Mouse (Mus musculus) neural tube, embryonic 11.5 days (tissue): ENCODE results near the gene Slc20a1. TPM values are rescaled to one million over a fixed set of nuclear protein-coding genes. Genes with fewer than 3 reads are reported as not detected.

Experiments
- ATAC-seq: fragments of 200-750 bp; cut with Nextera tagmentation; 2 replicates; pipeline ENCODE4 v1.8.0; 2017; ENCODE audit warnings: moderate number of reproducible peaks, mild to moderate bottlenecking, moderate TSS enrichment, moderate library complexity; ENCODE audit not compliant: insufficient read depth, low FRiP score, low TSS enrichment
- DNase-seq: peaks from one replicate; pipeline ENCODE4 v3.0.0-alpha.2; 2015; ENCODE audit warnings: low spot score
- H3K27ac ChIP-seq: fragments of 300-500 bp; sonication (generic); 2 replicates; pipeline ENCODE4 v1.5.1; 2014; ENCODE audit warnings: low read depth, mild to moderate bottlenecking, low read length
- H3K27me3 ChIP-seq: fragments of 300-500 bp; sonication (generic); 2 replicates; pipeline ENCODE4 v1.6.1; 2014; ENCODE audit warnings: mild to moderate bottlenecking, low read length, mixed read lengths; ENCODE audit not compliant: control insufficient read depth, insufficient read depth
- H3K36me3 ChIP-seq: fragments of 300-500 bp; sonication (generic); 2 replicates; pipeline ENCODE4 v1.6.1; 2014; ENCODE audit warnings: mild to moderate bottlenecking, low read length, moderate library complexity, mixed read lengths; ENCODE audit not compliant: control insufficient read depth, insufficient read depth
- H3K4me1 ChIP-seq: fragments of 300-500 bp; sonication (generic); 2 replicates; pipeline ENCODE4 v1.6.1; 2014; ENCODE audit warnings: low read length, mixed read lengths; ENCODE audit not compliant: control insufficient read depth, insufficient read depth
- H3K4me2 ChIP-seq: fragments of 300-500 bp; sonication (generic); 2 replicates; pipeline ENCODE4 v1.6.1; 2014; ENCODE audit warnings: low read depth, mild to moderate bottlenecking, moderate library complexity
- H3K4me3 ChIP-seq: fragments of 300-500 bp; sonication (generic); 2 replicates; pipeline ENCODE4 v1.5.1; 2014; ENCODE audit warnings: low read depth, low read length
- H3K9ac ChIP-seq: fragments of 300-500 bp; sonication (generic); 2 replicates; pipeline ENCODE4 v1.6.1; 2014; ENCODE audit warnings: mild to moderate bottlenecking, low read length
- H3K9me3 ChIP-seq: fragments of 300-500 bp; sonication (generic); 2 replicates; pipeline ENCODE4 v1.6.1; 2016; ENCODE audit warnings: low read length; ENCODE audit not compliant: control insufficient read depth
- WGBS: fragments of 180-500 bp; shearing (Covaris S2); extraction: QIAGEN DNeasy Blood & Tissue Kit; methylation state at CpG from one replicate; pipeline ENCODE4 v1.1.7; 2014; 5-methylcytosine and 5-hydroxymethylcytosine counted together
- polyA plus RNA-seq: library from polyadenylated mRNA; unstranded; fragments of >200 nt; fragmentation: Nextera tagmentation; extraction: Ambion mirVana; gene quantifications from 2 replicates; pipeline ENCODE4 v1.2.1, GENCODE M21; 2014

Gene Slc20a1
- polyA plus RNA-seq, 1 experiment from 2014 or later = 56.5 TPM

- no peak for ATAC-seq
- H3K9me3 ChIP-seq = no peaks in the 10 kb centered on the region
- H3K27me3 ChIP-seq = no peaks in the 10 kb centered on the region
- H3K9ac ChIP-seq = peak overlapping the region; percentile 95
- peaks cover 2% of the 10 kb centered on the region; the same call in 1 of the 2 replicates for H3K36me3 ChIP-seq
- H3K4me2 ChIP-seq = peak overlapping the region; percentile 86
- peaks cover 5% of the 10 kb centered on the region; the same call in 1 of the 2 replicates for H3K4me1 ChIP-seq
- H3K27ac ChIP-seq = peak overlapping the region; percentile 83; the same call in 1 of the 2 replicates
- DNase-seq = peak; percentile 18
- peak overlapping the region; percentile 92 for H3K4me3 ChIP-seq
- WGBS = 25% methylated on average over 27 of the region's 31 CpGs
Measured at GRCm38 (mm10) chr2:129199328-129200085, 943 bp downstream of the Slc20a1 start.

GRCm38 (mm10) chr2:129205000-129205399, 6.4 kb downstream of the Slc20a1 start:
- Histone ChIP-seq H3K4me1 (peaks cover under 1% of the 10 kb centered on the region; the same call in 1 of the 2 replicates), H3K27ac (no peak overlapping the region), H3K9me3 (no peaks in the 10 kb centered on the region), H3K4me3 (no peak overlapping the region), H3K27me3 (no peaks in the 10 kb centered on the region), H3K36me3 (peaks cover 22% of the 10 kb centered on the region; the same call in 1 of the 2 replicates), H3K9ac (no peak overlapping the region), H3K4me2 (no peak overlapping the region)
- ATAC-seq = no peak
- 87% methylated on average over 6 of the region's 6 CpGs for WGBS
- DNase-seq = no peak

DNA sequence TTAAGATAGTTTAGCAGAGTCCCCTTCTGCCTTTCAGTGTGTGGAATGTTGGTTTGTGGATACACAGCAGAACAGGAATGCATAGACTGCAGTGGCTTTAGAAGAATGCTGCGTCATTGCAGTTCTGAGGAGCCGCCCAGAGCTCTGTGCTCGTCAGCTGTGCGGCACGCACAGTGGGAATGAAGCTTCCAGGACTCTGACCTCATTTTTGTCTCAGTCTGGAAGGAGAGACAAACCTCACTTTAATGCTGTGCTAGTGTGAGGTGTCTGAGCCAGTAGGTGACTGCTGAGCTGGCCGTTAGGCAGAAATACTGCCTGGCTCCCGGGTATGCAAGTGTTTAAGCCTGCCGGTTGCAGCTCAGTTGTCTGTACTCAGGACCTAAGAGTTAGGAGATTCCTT, 8.3 kb downstream of the Slc20a1 start:
- H3K27me3 ChIP-seq = no peaks in the 10 kb centered on the region
- no peaks in the 10 kb centered on the region for H3K9me3 ChIP-seq
- WGBS = 92% methylated on average over 8 of the region's 8 CpGs
- peaks cover 25% of the 10 kb centered on the region for H3K36me3 ChIP-seq
- H3K4me1 ChIP-seq = no peaks in the 10 kb centered on the region
- H3K9ac ChIP-seq = no peak overlapping the region
- no peak overlapping the region for H3K4me3 ChIP-seq
- DNase-seq (no peak), ATAC-seq (no peak)
- H3K4me2 ChIP-seq = no peak overlapping the region
- H3K27ac ChIP-seq = no peak overlapping the region

DNA sequence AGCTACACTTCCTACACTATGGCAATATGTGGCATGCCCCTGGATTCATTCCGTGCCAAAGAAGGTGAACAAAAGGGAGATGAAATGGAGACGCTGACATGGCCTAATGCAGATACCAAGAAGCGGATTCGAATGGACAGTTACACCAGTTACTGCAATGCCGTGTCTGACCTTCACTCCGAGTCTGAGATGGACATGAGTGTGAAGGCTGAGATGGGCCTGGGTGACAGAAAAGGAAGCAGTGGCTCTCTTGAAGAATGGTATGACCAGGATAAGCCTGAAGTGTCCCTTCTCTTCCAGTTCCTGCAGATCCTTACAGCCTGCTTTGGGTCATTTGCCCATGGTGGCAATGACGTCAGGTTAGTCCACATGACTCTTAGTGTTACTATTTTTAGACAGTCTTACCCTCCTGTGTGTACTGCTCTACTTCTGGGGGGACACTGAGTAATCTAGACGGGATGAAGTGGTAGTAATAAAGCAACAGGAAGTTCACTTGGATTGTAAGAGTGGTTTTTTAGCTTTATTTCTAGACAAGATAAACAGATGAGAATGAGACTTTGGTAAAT, 9.7 kb downstream of the Slc20a1 start:
- Histone ChIP-seq H3K27ac (no peak overlapping the region), H3K9me3 (no peaks in the 10 kb centered on the region), H3K4me3 (no peak overlapping the region), H3K9ac (no peak overlapping the region), H3K4me2 (no peak overlapping the region), H3K4me1 (no peaks in the 10 kb centered on the region), H3K27me3 (no peaks in the 10 kb centered on the region), H3K36me3 (peaks cover 25% of the 10 kb centered on the region)
- DNase-seq = no peak
- ATAC-seq = no peak
- WGBS = 93% methylated on average over 8 of the region's 8 CpGs

DNA sequence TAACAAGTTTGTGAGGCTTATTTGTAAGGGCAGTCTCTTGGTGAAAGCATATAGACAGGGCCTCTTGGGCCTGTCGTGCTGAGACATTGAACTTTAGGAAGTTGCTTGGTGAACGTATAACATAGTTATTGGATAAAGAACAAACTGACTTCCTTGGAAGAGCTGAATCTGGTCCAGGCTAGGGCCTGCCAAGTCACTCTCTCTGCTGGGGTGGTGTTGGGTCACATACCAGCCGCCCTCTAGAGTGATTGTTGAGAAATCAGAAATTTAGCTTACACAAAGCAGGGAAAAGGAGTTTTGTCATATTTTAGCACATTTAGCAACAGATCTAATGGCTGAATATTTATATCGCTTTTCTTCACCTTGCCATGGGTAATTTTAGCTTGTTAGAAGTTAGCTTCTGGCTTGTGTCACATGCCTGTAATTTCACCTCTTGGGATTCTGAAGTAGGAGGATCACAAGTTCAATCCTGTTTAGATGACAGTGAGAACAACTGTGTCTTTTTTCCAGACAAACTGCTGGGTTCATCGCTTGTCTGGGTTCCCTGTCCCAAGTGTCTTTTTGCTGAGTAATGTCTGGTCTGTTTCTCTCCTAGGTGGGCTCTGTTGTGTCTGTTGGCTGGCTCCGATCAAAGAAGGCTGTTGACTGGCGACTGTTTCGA, 11.7 kb downstream of the Slc20a1 start:
- no peak overlapping the region for H3K4me3 ChIP-seq
- H3K4me1 ChIP-seq = no peaks in the 10 kb centered on the region
- WGBS = 91% methylated on average over 8 of the region's 8 CpGs
- DNase-seq (no peak), ATAC-seq (no peak)
- H3K27me3 ChIP-seq = no peaks in the 10 kb centered on the region
- no peak overlapping the region for H3K27ac ChIP-seq
- H3K9ac ChIP-seq = no peak overlapping the region
- peaks cover 25% of the 10 kb centered on the region for H3K36me3 ChIP-seq
- no peaks in the 10 kb centered on the region for H3K9me3 ChIP-seq
- H3K4me2 ChIP-seq = no peak overlapping the region

DNA sequence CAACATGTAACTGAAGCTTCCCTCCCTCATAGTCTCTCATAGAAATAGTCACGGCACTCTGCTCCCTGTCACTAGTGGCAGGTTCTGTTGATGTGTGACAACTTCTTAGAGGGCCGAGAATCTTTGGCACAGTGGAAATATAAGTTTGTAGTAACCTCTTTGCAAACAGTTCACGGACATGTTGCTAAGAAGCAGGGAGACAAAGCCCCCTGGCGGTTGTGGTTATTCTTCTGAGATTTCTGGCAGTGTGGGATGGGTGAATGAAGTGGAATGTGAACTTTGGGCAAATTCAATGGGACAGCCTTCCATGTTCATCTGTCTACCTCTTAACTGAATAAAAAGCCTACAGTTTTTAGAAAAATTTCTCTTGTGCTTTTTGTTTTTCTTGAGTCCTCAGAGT, 12.7 kb downstream of the Slc20a1 start:
- DNase-seq (no peak), ATAC-seq (no peak)
- WGBS = 84% methylated on average over 4 of the region's 4 CpGs
- no peak overlapping the region for H3K27ac ChIP-seq
- no peaks in the 10 kb centered on the region for H3K27me3 ChIP-seq
- H3K4me1 ChIP-seq = no peaks in the 10 kb centered on the region
- no peak overlapping the region for H3K9ac ChIP-seq
- no peaks in the 10 kb centered on the region for H3K9me3 ChIP-seq
- no peak overlapping the region for H3K4me3 ChIP-seq
- no peak overlapping the region for H3K4me2 ChIP-seq
- peaks cover 22% of the 10 kb centered on the region for H3K36me3 ChIP-seq

GRCm38 (mm10) chr2:129211957-129212356, 13.4 kb downstream of the Slc20a1 start:
- H3K9ac ChIP-seq = no peak overlapping the region
- H3K4me3 ChIP-seq = no peak overlapping the region
- H3K27me3 ChIP-seq = no peaks in the 10 kb centered on the region
- no peak for ATAC-seq
- no peak overlapping the region for H3K27ac ChIP-seq
- no peaks in the 10 kb centered on the region for H3K4me1 ChIP-seq
- no peak for DNase-seq
- no peak overlapping the region for H3K4me2 ChIP-seq
- peaks cover 17% of the 10 kb centered on the region for H3K36me3 ChIP-seq
- WGBS = 77% methylated on average over 2 of the region's 2 CpGs
- no peaks in the 10 kb centered on the region for H3K9me3 ChIP-seq

- ATAC-seq (no peak), DNase-seq (no peak)
- Histone ChIP-seq H3K4me2 (no peak overlapping the region), H3K9me3 (no peaks in the 10 kb centered on the region), H3K36me3 (peaks cover 17% of the 10 kb centered on the region), H3K4me1 (no peaks in the 10 kb centered on the region), H3K4me3 (no peak overlapping the region), H3K9ac (no peak overlapping the region), H3K27me3 (no peaks in the 10 kb centered on the region), H3K27ac (no peak overlapping the region)
- 91% methylated on average over 7 of the region's 7 CpGs for WGBS
Measured at GRCm38 (mm10) chr2:129212566-129212965, 14.0 kb downstream of the Slc20a1 start.
